Mouse (Mus musculus) brown adipose tissue, adult 24 weeks (tissue): Measurements from ENCODE around the gene Prox2. TPM values are rescaled to one million over a fixed set of nuclear protein-coding genes. Genes with fewer than 3 reads are reported as not detected.

Source experiments
- H3K27ac ChIP-seq: fragments of 200-500 bp; replicated peaks from 2 replicates; pipeline ENCODE4 v1.5.1; 2012; ENCODE audit warnings: low read depth, mild to moderate bottlenecking, low read length
- H3K4me1 ChIP-seq: fragments of 200-500 bp; 2 replicates; pipeline ENCODE4 v1.6.1; 2012; ENCODE audit warnings: low read length, mixed read lengths; ENCODE audit not compliant: control insufficient read depth, insufficient read depth, insufficient read length
- H3K4me3 ChIP-seq: fragments of 200-500 bp; 2 replicates; pipeline ENCODE4 v1.5.1; 2012; ENCODE audit warnings: low read depth, mild to moderate bottlenecking, low read length, moderate library complexity; ENCODE audit not compliant: insufficient read depth
- polyA plus RNA-seq: library from polyadenylated mRNA; stranded (reverse); fragments of >200 nt; gene quantifications from 2 replicates; pipeline ENCODE4 v1.2.4, GENCODE M21; 2012; ENCODE audit not compliant: missing spikeins, insufficient read depth, insufficient read length

Gene Prox2
- polyA plus RNA-seq, 1 experiment, result 8.0 TPM

DNA sequence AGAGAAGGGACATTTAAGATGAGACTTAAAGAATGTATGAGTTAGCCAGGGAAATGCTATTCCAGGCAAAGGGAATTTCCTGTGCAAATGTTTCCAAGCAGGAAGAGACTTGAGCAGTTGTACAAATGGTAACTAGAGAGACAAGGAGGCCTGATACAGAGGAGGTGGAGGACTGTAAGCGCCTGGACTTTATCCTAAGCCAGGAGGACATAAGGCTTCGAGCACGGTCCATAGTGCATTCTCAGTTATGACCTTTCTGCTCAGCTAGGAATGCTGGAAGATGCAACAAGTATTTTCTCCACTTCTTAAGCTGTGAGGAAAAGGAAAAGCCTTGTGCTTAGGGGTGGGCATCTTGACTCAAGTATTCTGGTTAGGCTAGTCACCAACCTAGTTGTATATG is 2.8 kb upstream of the Prox2 start:
- Histone ChIP-seq H3K4me1 (peaks cover 14% of the 10 kb centered on the region), H3K27ac (no peak overlapping the region), H3K4me3 (no peak overlapping the region)

DNA sequence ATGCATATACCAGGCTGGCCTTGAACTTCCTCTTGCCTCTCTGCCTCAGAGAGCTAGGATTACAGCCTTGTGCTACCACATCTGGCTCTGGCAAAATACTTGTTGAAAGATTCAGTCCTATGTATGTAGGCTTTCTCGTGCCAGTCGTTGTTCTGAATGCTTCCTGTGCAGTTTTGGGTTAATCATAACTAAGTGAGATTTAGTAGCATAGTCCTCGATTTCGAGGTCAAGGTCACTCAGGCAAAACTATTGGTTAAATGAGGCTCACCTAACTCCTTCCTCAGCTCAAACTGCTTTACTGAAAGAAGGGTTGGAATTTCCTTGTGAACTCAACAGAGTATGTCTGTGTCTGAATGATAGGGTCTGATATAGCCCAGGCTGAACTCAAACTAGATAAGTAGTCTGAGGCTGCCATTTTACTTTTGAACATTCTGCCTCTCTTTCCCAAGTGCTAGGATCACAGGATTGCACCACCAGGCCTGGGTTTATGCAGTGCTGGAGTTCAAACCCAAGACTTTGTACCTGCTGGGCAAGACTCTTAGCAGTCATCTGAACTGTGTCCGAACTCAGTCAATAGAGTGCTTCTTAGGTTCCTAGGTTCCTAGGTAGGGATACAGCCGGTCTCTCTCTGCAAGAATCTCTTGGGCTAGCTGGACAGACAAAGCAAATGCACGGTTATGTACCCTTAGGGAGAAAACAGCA is 2.1 kb upstream of the Prox2 start:
- Histone ChIP-seq H3K27ac (peak overlapping the region; percentile 97), H3K4me1 (peaks cover 14% of the 10 kb centered on the region), H3K4me3 (peak overlapping the region; percentile 95)

DNA sequence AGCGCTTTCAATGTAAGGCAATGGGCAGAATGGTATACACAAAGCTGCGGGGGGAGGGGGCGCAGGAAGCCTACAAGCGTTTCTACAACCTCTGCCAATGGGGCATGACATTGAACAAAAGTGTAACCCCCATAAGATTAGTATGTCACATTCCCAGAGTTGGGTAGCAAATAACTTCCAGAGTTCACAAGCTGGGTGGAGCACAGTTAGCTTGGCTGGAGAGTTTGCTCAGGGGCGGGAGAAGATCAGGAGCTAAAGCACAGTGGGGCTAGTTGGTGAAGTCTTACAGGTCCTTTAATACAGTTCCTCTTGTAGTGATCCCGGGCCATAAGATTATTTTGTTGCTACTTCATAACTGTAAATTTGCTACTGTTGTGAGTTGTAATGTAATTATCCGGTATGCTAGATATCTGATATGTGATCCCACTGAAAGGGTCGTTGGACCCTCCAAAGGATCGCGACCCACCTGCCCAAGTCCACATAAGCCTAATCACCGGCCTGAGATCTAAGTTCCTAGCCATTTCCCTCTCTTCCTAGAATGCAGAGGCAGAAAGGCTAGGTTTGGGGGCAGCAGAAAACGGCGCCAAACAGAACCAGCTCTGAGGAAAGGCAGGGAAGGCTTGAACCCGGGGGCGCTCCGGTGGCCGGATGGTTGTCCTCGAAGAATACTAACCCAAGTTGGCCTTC is 405 bp downstream of the Prox2 start:
- peak overlapping the region; percentile 95 for H3K4me3 ChIP-seq
- peak overlapping the region; percentile 90 for H3K27ac ChIP-seq
- peaks cover 17% of the 10 kb centered on the region for H3K4me1 ChIP-seq

DNA sequence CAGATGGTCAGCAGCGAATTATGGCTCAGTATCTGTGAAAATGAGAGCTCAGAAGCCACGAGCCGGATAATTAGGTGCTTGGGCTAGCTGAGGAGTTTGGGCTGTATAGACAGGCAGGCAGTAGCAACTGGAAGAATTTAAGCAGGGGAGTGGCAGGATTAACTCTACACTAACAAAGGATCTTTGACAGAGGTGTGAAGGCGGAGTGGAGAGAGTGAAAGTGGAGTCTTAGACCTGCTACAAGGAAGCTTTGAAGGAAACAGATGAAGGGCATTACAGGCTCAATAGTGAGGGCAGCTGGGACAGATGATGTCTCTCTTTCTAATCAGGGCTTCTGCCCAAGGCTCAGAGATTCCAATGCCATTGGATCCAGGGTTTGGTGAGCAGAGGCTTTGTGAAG is 1.1 kb downstream of the Prox2 start:
- peaks cover 17% of the 10 kb centered on the region for H3K4me1 ChIP-seq
- H3K27ac ChIP-seq, result peak overlapping the region; percentile 90
- no peak overlapping the region for H3K4me3 ChIP-seq

DNA sequence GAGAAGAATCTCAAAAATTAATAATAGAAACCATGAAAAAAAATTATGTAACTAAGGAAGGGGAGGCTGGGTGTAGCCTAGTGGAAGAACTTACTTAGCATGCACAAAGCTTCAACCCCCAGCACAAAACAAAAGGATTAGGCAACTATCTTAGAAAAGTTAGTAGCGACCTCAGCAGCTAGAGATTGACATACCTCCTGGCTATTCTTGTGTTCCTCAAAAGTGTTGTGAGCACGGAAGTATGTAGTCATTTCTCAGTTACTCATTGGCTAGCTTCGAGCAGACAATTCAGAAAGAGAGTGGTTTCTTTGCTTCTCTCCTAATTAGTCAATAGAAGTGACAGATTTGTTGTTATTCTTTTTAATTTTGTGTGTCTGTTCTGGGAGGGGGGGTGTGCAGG is 1.9 kb downstream of the Prox2 start:
- Histone ChIP-seq H3K27ac (no peak overlapping the region), H3K4me1 (peaks cover 21% of the 10 kb centered on the region), H3K4me3 (no peak overlapping the region)

DNA sequence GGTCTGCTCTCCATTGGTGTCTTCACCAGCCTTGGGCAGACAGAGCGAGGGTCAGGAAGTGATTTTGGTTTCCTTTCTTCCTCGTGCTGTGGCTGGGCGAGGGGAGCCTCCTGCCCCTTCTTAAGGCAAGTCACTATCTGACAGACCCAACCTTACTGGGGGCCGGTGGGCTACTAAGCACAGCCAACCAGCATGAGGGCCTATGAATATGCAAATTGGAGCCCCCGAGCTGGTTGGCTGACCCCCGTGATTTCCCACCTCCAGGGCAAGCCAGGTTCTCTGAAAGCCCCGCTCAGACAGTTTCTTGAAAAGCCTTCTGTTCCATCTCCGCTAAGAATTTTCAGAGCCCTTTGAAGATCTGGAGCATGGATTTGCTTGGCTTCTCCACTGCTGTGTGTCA is 4.3 kb downstream of the Prox2 start:
- Histone ChIP-seq H3K4me3 (no peak overlapping the region), H3K27ac (no peak overlapping the region), H3K4me1 (peaks cover 12% of the 10 kb centered on the region)

DNA sequence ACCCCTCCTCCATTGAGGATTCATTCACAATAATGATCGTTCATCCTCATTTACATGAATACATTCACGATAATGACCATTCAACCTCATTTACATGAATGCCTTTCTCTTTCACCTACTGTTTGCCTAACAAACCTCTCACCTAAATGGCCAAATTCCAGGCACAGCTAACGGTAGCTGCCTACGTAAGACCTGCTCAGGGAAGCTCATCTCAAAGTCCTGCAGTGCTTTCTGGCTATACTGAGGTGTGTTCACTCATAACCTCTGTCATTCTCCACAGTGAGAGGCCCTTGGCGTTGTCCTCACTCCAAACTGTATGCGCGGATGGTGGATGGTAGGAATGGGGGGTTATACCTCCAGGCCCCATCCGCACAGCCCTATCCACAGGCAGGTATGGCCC is 5.8 kb downstream of the Prox2 start:
- Histone ChIP-seq H3K4me3 (no peak overlapping the region), H3K27ac (peak overlapping the region; percentile 86), H3K4me1 (peaks cover 14% of the 10 kb centered on the region)

DNA sequence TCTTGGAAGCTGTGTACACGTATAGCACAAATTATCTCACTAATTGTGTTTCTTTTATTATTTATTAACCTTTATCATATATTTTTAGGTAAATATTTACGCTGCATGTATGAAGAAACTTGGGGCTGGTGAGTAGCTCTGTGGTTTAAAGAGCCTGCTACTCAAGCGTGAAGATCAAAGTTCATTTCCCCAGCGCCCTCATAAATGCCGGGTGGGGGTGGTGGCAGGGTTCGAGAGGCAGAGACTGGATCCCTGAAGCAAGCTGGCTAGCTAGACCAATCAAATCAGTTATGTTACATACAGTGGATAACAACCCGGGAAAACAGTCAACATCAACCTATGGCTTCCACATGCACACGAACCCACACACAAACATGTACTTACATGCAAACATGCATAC is 7.5 kb downstream of the Prox2 start:
- Histone ChIP-seq H3K4me3 (no peak overlapping the region), H3K27ac (no peak overlapping the region), H3K4me1 (peaks cover 10% of the 10 kb centered on the region)

DNA sequence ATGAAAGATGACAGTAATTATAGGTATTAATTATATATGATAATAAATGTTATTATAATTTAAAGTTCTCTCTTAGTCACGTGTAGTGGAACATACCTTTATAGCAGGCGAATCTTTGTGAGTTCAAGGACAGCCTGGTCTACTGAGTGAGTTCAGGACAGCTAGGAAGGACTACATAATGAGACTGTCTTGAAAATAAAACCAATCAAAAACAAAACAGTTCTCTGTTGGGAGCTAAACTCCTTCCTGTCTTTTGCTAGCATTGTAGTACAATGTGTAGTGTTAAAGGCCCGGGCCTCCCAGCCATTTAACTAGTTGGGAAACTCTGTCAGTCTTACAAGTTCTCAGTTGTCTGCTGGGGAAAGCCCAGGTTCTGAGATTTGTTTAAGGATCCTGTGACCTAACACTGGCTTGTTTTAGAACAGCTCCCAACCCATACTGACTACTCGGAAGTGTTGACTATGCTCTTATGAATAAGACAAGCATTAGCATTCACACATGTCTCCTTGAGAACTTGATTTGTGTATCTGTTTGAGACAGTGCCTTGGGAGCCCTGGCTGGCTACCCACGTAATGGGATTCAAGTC is 8.9 kb downstream of the Prox2 start:
- no peak overlapping the region for H3K4me3 ChIP-seq
- H3K27ac ChIP-seq, result no peak overlapping the region
- H3K4me1 ChIP-seq, result peaks cover 10% of the 10 kb centered on the region

DNA sequence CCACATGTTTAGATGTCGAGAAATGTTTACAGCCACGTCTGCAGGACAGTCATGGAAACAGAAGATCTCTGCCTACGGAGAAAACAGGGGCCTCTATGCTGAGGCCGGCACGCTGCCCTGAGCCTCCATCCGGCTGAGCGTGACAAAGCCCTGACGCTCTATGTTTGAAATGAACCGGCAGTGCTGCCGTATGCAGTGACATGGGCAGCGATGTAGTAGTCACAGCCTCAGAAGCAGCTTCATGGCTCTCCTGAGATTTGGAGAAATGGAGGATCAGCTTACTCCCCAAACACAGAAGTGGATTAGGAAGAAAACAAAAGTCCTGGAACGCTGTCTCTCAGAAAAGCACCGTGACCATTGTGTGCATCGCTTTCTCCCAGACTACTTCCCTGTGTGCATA is 9.6 kb downstream of the Prox2 start:
- peaks cover 10% of the 10 kb centered on the region for H3K4me1 ChIP-seq
- H3K4me3 ChIP-seq, result no peak overlapping the region

DNA sequence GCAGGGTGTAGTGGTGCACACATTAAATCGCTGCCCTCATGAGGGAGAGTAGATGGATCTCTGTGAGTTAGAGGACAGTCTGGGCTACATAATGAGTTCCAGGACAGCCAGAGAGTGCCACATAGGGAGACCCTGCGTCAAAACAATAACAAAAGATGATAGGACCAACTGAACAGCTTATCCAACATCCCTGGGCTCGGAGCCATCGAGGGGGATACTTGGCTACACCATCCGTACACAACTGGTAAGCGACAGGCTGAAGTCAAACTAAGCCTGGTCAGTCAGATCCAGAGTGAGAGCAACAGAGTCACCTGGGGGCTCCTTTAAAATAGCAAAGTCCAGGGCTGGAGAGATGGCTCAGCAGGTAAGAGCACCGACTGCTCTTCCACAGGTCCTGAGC is 14.7 kb downstream of the Prox2 start:
- no peak overlapping the region for H3K27ac ChIP-seq
- peaks cover under 1% of the 10 kb centered on the region; the same call in 1 of the 2 replicates for H3K4me1 ChIP-seq
- no peak overlapping the region for H3K4me3 ChIP-seq

More for the DNA sequence above, 9.6 kb downstream of the Prox2 start:
- H3K27ac ChIP-seq, result no peak overlapping the region

DNA sequence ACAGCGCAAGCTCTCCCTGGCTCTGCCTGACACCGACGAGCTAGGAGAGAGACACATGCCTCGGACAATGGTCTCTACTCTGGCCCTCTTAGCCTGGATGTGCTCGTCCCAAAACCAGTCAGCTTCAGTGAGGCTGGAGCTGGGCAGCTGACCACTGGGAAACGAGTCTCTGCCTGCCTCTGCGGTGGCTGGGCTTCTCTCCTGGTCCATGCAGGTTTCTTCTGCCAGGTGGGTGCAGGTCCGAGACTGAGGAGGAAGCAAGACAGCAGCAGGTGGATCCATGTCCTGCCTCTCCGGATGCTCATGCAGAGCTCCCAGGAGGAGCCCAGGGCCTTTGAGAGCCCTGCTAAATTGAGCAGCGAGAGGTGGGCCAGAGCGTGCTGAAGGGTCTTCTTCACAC is 15.4 kb downstream of the Prox2 start:
- Histone ChIP-seq H3K4me3 (no peak overlapping the region), H3K4me1 (no peaks in the 10 kb centered on the region), H3K27ac (no peak overlapping the region)

DNA sequence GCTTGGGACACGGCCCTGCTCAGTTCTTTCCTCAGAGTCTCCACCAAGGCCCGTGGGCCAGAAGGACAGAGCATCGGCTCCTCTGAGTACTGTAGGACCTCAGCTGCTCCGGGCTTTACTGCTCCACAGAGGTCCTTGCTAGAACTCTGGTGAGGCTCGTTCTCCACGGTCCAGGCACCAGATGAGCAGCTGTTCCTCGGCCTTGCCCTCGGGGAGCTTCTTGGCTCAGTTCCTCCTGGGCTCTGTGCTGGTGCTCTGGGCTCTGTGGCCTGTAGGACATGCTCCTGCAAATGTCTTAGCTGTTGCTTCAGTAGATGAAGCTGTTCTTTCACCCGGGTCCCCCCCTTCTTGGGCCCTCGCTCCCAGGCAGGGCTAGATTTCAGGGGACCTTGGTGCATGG is 15.9 kb downstream of the Prox2 start:
- H3K4me3 ChIP-seq, result no peak overlapping the region
- H3K27ac ChIP-seq, result no peak overlapping the region
- H3K4me1 ChIP-seq, result no peaks in the 10 kb centered on the region

DNA sequence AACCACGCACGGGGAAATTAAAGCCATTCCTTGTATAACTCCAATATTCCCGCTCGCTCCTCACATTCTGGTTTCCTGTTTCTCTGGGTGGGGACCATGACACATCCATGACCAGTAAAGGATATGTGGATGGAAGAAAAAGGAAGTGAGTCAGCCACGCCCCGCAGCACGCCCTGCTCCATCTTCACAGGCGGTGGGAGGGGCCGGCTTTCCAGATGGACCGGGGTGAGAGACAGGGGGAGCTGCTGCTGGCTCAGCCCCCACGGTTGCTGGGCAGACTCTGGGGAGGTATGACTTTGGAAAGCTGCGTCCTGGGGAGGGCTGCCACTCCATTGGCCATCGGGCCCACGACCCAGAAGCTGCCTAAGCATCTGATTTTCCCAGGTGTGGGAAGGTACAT is 16.5 kb downstream of the Prox2 start:
- no peaks in the 10 kb centered on the region for H3K4me1 ChIP-seq
- H3K4me3 ChIP-seq, result no peak overlapping the region
- no peak overlapping the region for H3K27ac ChIP-seq

DNA sequence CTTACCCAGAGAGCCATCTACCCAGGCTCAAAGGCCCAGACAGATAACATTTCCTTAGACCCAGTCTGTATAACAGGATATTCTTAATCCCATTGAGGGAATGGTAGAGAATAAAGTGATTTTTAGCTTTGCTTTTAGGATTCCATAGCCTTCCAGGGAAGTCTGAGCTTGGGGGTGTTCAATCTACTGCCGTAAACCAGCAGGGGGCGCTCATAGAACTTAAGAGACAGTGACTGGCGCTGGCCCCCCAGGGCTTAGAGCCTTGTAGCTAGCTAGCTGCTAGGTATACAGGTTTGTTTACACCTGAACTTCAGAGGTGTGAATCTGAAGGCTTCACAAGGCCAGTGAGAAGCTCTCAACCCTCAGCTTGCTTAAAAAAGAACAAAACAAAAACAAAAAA is 18.3 kb downstream of the Prox2 start:
- H3K27ac ChIP-seq, result no peak overlapping the region
- no peaks in the 10 kb centered on the region for H3K4me1 ChIP-seq
- no peak overlapping the region for H3K4me3 ChIP-seq

DNA sequence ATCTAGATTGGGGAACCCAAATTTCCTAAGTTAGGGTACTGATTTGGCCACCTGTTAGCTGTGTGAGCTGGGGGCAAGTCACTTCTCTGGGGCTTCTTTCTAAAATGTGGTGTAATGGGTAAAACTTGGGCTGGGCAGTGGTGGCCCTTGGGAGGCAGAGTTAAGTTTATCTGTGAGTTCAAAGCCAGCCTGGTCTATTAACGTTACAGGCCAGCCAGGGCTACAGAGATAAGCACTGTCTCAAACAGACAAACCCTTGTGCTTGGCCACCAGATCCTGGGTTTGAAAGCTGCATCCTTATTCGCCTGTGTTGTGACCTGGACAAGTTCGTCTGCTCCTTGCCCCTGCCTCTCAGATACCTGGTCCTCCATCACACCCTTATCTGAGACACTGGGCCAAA is 19.4 kb downstream of the Prox2 start:
- Histone ChIP-seq H3K4me1 (no peaks in the 10 kb centered on the region), H3K4me3 (no peak overlapping the region), H3K27ac (no peak overlapping the region)
